Mouse (Mus musculus) thymus, adult 2 months (tissue): ENCODE data around the gene Tmem161b.

Experiments
- CTCF ChIP-seq: fragments of 200-500 bp; IDR thresholded peaks from 2 replicates; pipeline ENCODE4 v1.5.1; 2012; ENCODE audit warnings: mild to moderate bottlenecking, control low read depth, low read length, moderate library complexity, borderline replicate concordance; ENCODE audit not compliant: control insufficient read depth, poor library complexity, insufficient read depth; ENCODE audit errors: extremely low read depth
- POLR2A ChIP-seq: fragments of 200-500 bp; IDR thresholded peaks from 2 replicates; pipeline ENCODE4 v1.6.1; 2012; ENCODE audit warnings: mild to moderate bottlenecking, low read length, control low read depth, moderate library complexity; ENCODE audit not compliant: control insufficient read depth, poor library complexity, insufficient read depth; ENCODE audit errors: extremely low read depth

DNA sequence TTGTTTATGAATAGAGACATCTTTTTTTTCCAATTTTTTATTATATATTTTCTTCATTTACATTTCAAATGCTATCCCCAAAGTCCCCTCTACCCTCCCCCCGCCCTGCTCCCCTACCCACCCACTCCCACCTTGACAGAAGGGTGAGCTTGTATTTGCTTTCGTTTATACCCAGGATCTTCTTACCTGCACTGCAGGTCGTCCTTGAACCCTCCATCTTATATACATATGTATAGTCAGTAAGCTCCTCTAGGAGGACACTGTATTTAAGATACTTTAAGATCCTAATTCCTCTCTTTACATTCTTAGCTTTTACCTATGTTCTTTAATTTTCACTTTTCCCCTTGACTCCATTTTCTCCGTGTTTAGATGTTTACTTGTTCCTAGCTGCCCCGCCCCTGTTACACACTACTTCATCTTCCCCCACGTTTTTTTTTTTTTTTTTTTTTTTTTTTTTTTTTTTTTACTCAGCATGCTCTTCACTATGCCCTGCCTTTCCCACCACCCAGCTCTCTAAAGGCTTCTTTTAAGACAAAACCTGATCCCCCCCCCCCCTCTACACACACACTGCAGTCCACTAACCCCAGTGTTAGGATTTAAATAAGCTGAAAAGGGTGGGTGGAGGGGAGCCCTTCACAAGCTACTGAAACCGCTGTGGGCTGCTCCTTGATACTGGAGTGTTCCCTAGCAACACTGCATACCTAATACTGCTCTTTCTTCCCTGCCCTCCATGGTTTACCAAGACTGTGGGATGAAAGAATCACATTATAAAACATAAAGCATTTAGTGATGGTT is 62.9 kb downstream of the Tmem161b start:
- no peak for TF ChIP-seq CTCF
- no peak for TF ChIP-seq POLR2A
